ENCODE assay signal across 22 mouse cellular contexts in the genomic region with DNA sequence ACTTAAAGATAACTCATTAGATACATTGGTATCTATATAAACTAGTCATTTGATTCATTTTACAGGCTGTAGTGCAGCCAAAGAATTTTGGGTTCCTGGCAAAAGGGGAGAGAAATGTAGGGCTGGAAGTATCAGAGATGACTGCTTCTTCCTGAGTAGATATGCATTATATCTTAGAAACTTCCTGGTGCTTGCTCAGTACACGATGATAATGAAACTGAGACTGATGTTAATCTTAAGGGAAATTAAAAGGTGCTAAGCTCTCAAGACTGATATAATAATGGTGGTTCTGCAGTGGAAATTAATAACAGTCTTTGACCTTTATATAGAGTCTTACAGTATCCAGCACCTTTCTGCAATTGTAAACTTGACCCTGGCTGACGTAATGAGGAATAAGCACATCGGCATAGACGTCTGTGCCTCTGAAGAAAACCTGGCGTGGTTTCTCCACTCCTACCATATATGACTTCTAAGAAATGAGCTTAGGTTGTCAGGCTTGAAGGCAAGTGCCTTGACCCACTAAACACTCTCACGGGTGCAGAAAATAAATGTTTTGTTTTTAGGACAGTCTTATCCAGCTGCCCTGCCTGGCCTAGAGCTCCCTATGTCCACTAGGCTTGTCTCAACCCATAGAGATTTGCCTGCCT. TPM values are rescaled to one million over a fixed set of nuclear protein-coding genes. Genes with fewer than 3 reads are reported as not detected.
DNase-seq lines count a peak whose midpoint lies in the region; ATAC-seq and TF ChIP-seq lines count a peak whose summit lies in the region.
"Had no signal": no experiment of that assay in that cellular context is flagged by ENCODE, and none has a peak within 500 bp of the region (broad histone marks: within the 10 kb centered on the region; RNA-seq: fewer than 3 reads in every experiment).

No protein-coding gene starts in this region.

- no peaks in the 10 kb centered on the region for H3K9me3 ChIP-seq in heart, embryonic 11.5 days (replicated peaks; ENCODE audit: control insufficient read depth, low read length)
- H3K9me3 ChIP-seq in G1E (replicated peaks) = no peaks in the 10 kb centered on the region
- no peaks in the 10 kb centered on the region for H3K9me3 ChIP-seq in liver, embryonic 12.5 days (replicated peaks)
- H3K9me3 ChIP-seq: forebrain, embryonic 13.5 days; heart, embryonic 15.5 days; hindbrain, embryonic 15.5 days; limb, embryonic 13.5 days; megakaryocyte, embryonic 14.5 days; midbrain, embryonic 12.5 days; neural tube, embryonic 13.5 days had no signal

- DNase-seq in heart, postnatal 4 days = no peak
- peak; percentile 14 for DNase-seq in CD4-positive, CD25-positive, alpha-beta regulatory T cell, adult 2 months (ENCODE audit: low read depth, low spot score)
- peak; percentile 12 for DNase-seq in G1E (ENCODE audit: low spot score)
- no peak for DNase-seq in kidney, adult 18-20 months
- DNase-seq in thymus, postnatal 14 days = no peak
- DNase-seq: adrenal gland, postnatal 14 days; cerebellum, adult 11 months; cerebellum, adult 9-10 months; cerebellum, postnatal 36 days; gastrocnemius, postnatal 10 days; kidney, postnatal 14 days; right cerebral cortex, postnatal 4 days had no signal

- no peaks in the 10 kb centered on the region for H3K27me3 ChIP-seq in heart, embryonic 11.5 days (ENCODE audit: control insufficient read depth, insufficient read depth, low read length)
- H3K27me3 ChIP-seq in G1E (ENCODE audit: insufficient read depth, low read length) = no peaks in the 10 kb centered on the region
- H3K27me3 ChIP-seq in liver, embryonic 12.5 days (replicated peaks) = no peaks in the 10 kb centered on the region
- H3K27me3 ChIP-seq: CH12.LX; forebrain, embryonic 13.5 days; heart, embryonic 15.5 days; hindbrain, embryonic 15.5 days; limb, embryonic 13.5 days; megakaryocyte, embryonic 14.5 days; midbrain, embryonic 12.5 days; neural tube, embryonic 13.5 days had no signal

- no peak overlapping the region for H3K4me3 ChIP-seq in heart, embryonic 11.5 days (ENCODE audit: low read depth, low read length)
- peak overlapping the region; percentile 10; the same call in 1 of the 2 replicates for H3K4me3 ChIP-seq in G1E (ENCODE audit: low read depth, low read length)
- H3K4me3 ChIP-seq in liver, embryonic 12.5 days = no peak overlapping the region
- H3K4me3 ChIP-seq: forebrain, embryonic 13.5 days; heart, embryonic 15.5 days; hindbrain, embryonic 15.5 days; limb, embryonic 13.5 days; megakaryocyte, embryonic 14.5 days; midbrain, embryonic 12.5 days; neural tube, embryonic 13.5 days had no signal

- H3K4me2 ChIP-seq in heart, embryonic 11.5 days = no peak overlapping the region
- H3K4me2 ChIP-seq in liver, embryonic 12.5 days = no peak overlapping the region
- H3K4me2 ChIP-seq: forebrain, embryonic 13.5 days; heart, embryonic 15.5 days; hindbrain, embryonic 15.5 days; limb, embryonic 13.5 days; midbrain, embryonic 12.5 days; neural tube, embryonic 13.5 days had no signal

- 64% methylated on average over 6 of the region's 6 CpGs for WGBS in heart, embryonic 11.5 days (ENCODE audit: insufficient replicate concordance)
- 53% methylated on average over 6 of the region's 6 CpGs for WGBS in liver, embryonic 12.5 days (ENCODE audit: insufficient replicate concordance)

- no peak for ATAC-seq in heart, embryonic 11.5 days (replicated peaks; ENCODE audit: insufficient number of reproducible peaks, low FRiP score, low TSS enrichment)
- peak; percentile 35 for ATAC-seq in G1E (ENCODE audit: extremely low read depth, insufficient number of reproducible peaks, low FRiP score, poor library complexity, severe bottlenecking)
- no peak; the same call in 1 of the 2 replicates for ATAC-seq in liver, embryonic 12.5 days
- ATAC-seq: forebrain, embryonic 13.5 days had no signal

- H3K36me3 ChIP-seq in heart, embryonic 11.5 days (ENCODE audit: control insufficient read depth, insufficient read depth, low read length) = no peaks in the 10 kb centered on the region
- H3K36me3 ChIP-seq in G1E (replicated peaks) = no peaks in the 10 kb centered on the region
- no peaks in the 10 kb centered on the region for H3K36me3 ChIP-seq in liver, embryonic 12.5 days
- H3K36me3 ChIP-seq: heart, embryonic 15.5 days; hindbrain, embryonic 15.5 days; limb, embryonic 13.5 days; midbrain, embryonic 12.5 days; neural tube, embryonic 13.5 days had no signal

- TF ChIP-seq CTCF in G1E (IDR thresholded peaks at IDR 0.05; ENCODE audit: low read depth, low read length) = no peak

- 0 out of 2 replicates have a peak overlapping the region, but pooled peaks have one; percentile 3 for H3K9ac ChIP-seq in heart, embryonic 11.5 days (ENCODE audit: low read depth, low read length)
- H3K9ac ChIP-seq in liver, embryonic 12.5 days = no peak overlapping the region
- H3K9ac ChIP-seq: forebrain, embryonic 13.5 days; heart, embryonic 15.5 days; hindbrain, embryonic 15.5 days; limb, embryonic 13.5 days; midbrain, embryonic 12.5 days; neural tube, embryonic 13.5 days had no signal

- H3K27ac ChIP-seq in heart, embryonic 11.5 days (ENCODE audit: low read depth, low read length) = peak overlapping the region; percentile 57; the same call in 1 of the 2 replicates
- H3K27ac ChIP-seq in liver, embryonic 12.5 days = peak overlapping the region; percentile 7; the same call in 1 of the 2 replicates
- H3K27ac ChIP-seq: forebrain, embryonic 13.5 days; hindbrain, embryonic 15.5 days; limb, embryonic 13.5 days; midbrain, embryonic 12.5 days; neural tube, embryonic 13.5 days had no signal

- H3K4me1 ChIP-seq in heart, embryonic 11.5 days (ENCODE audit: control insufficient read depth, insufficient read depth, low read length) = no peaks in the 10 kb centered on the region
- H3K4me1 ChIP-seq in G1E (ENCODE audit: insufficient read depth, low read depth, low read length) = peaks cover 28% of the 10 kb centered on the region
- peaks cover 24% of the 10 kb centered on the region for H3K4me1 ChIP-seq in liver, embryonic 12.5 days
- H3K4me1 ChIP-seq: forebrain, embryonic 13.5 days; hindbrain, embryonic 15.5 days; limb, embryonic 13.5 days; midbrain, embryonic 12.5 days; neural tube, embryonic 13.5 days had no signal

RNA-seq across cellular contexts. Expression of gene Bmpr2, which starts 24.3 kb away (rescaled TPM):
- 12.0 and 12.7 TPM in 2 replicates for polyA plus RNA-seq in heart, embryonic 11.5 days (2014; fragmentation: Nextera tagmentation; extraction: Ambion mirVana)
- total RNA-seq in heart, postnatal 4 days (2021) = 10 to 100 TPM; 53.1 TPM
- total RNA-seq in G1E (2014; fragmentation: Nextera tagmentation) (103 and 112 TPM in 2 replicates), G1E (2017) (54.1 and 59.9 TPM in 2 replicates)
- polyA plus RNA-seq in G1E (2012) = 3.0 and 3.4 TPM in 2 replicates
- polyA plus RNA-seq in liver, embryonic 12.5 days (2016; fragmentation: Nextera tagmentation; extraction: Ambion mirVana) = 1.5 and 1.8 TPM in 2 replicates

RNA-seq across cellular contexts. Expression of gene Nop58, which starts 54.1 kb away (rescaled TPM):
- polyA plus RNA-seq in heart, embryonic 11.5 days (2014; fragmentation: Nextera tagmentation; extraction: Ambion mirVana) = 184 and 190 TPM in 2 replicates
- total RNA-seq in heart, postnatal 4 days (2021) = 10 to 100 TPM; 90.9 to 95.8 TPM
- total RNA-seq in G1E (2014; fragmentation: Nextera tagmentation) (536 and 646 TPM in 2 replicates), G1E (2017) (1,169 and 1,289 TPM in 2 replicates)
- polyA plus RNA-seq in G1E (2012) = 147 and 228 TPM in 2 replicates
- 274 and 282 TPM in 2 replicates for polyA plus RNA-seq in liver, embryonic 12.5 days (2016; fragmentation: Nextera tagmentation; extraction: Ambion mirVana)

Comparison
In these comparisons a context has a peak if more than half of its experiments do, and no peak if none do; other contexts are left out.
1. DNase-seq: peak in CD4-positive, CD25-positive, alpha-beta regulatory T cell, adult 2 months (single experiment) and G1E (single experiment); none in heart, postnatal 4 days (single experiment), kidney, adult 18-20 months (single experiment) and thymus, postnatal 14 days (single experiment).